Mouse (Mus musculus) megakaryocyte progenitor cell, adult 5-6 weeks (primary cell): ENCODE data around the gene Ptcd1. TPM values are rescaled to one million over a fixed set of nuclear protein-coding genes. Genes with fewer than 3 reads are reported as not detected.
"Not testable (repeated sequence)": the region's sequence is repeated elsewhere in the genome, so short reads cannot be mapped to it uniquely, and the experiment has no call there.

Experiments
- ATAC-seq: replicated peaks from 2 replicates; pipeline ENCODE4 v1.8.0; 2016; ENCODE audit warnings: mild to moderate bottlenecking, moderate TSS enrichment, inconsistent platforms; ENCODE audit not compliant: poor library complexity
- total RNA-seq, 2 experiments: library from RNA; stranded (forward) in 1 of 2; stranded (reverse) in 1 of 2; fragments of 157-497, 149-512 nt in 1 of 2; fragments of 200-1000 nt in 1 of 2; gene quantifications; 2 replicates each; pipeline versions ENCODE4 v1.2.3 to v1.2.4; 2015 to 2017

The Ptcd1 gene
- total RNA-seq (2015) (7.3 and 7.7 TPM in 2 replicates), total RNA-seq (2017) (12.0 and 14.3 TPM in 2 replicates)

DNA sequence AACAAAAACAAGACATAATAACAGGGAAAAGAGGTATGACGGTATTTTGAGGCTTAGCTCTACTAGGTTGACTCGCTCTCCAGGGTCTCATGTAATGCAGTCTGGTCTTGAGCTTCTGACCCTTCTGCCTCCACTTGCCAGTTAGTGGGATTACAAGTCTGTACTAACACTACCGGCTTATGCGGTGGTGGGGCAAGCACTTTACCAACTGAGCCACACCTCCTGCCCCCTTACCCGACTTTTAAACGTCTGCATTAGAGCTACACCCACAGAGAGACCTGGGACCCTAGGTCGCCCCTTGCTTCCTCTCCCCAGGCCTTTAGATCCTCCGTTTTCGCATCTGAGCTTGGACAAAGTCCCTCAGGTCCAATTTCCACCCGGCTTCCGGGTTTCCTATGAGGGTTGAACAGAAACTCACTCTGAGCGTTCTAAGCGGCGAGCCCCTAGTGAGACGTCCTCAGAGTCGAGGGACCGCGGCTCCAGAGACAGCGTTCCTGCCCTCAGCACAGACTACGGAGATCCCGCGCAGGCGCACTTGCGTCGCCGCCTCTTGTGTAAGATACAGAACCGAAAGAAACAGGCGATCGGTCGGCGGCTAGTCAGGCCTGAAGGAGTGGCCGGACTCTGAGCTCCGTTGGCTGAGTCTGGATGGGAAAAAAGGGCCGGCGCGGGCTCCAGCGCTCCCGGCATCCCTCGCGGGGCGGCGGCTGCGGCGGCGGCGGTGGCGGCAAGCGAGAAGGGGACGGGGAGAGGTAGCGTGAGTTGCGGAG lies at the start of gene Ptcd1, which contains the start of gene Cpsf4:
TSS of gene Ptcd1 (minus strand) at position 573 of the 770 bp plus-strand sequence.
TSS of gene Cpsf4 (plus strand) at position 678 of the 770 bp plus-strand sequence.
- peak; percentile 93 for ATAC-seq

DNA sequence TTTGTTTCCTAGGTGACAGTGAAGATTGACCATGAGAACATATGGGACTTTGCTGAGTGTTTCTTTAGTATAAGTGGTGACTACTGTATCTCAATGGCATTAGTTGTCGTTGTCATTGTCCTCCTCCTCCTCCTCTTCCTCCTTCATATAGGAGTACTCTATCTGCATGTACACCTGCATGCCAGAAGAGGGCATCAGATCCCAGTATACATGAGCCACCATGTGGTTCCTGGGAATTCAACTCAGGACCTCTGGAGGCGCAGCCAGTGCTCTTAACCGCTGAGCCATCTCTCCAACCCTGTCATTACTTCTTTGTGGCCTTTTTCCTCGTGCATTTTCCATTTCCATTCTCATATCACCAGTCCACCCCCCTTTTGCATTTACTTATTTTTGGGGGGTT lies 47.8 kb upstream of the Ptcd1 start:
- ATAC-seq: peak; percentile 79

DNA sequence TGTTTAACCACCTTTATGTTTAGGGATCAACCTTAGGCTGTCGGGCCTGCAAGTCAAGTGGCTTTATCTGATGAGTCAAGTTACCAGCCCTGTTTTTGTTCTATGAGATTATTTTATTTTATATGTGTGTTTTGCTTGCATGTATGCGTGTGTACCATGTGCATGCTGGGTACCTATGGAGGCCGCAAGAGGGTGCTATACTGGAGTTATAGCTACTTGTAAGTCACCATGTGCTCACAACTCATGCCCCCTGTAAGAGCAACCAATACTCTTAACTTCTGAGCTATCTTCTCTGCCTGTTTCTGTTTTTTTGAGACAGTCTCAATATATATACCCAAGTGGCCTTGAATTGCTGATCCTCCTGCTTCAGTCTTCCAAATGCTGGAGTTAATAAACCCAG lies 46.6 kb upstream of the Ptcd1 start:
- ATAC-seq: 0 out of 2 replicates have a peak, but pooled peaks have one; percentile 20

DNA sequence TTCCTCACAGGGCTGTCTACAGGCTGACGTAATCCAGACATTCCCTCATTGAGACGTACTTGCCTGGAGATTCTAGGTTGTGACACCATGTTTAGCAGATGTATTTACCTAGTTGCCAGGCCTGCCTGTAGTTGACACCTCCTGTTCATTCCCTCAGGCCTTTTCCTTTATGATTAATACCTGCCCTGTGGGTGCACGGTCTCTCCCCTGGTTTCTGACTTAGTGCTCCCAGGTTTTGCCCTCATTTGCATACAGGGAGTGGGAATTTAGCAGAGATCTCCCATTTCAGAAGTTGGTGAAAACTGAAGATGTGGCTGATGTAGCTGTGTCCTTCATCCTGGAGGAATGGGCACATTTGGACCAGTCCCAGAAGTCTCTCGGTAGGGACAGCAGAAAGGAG lies 45.3 kb upstream of the Ptcd1 start:
- ATAC-seq: no peak

DNA sequence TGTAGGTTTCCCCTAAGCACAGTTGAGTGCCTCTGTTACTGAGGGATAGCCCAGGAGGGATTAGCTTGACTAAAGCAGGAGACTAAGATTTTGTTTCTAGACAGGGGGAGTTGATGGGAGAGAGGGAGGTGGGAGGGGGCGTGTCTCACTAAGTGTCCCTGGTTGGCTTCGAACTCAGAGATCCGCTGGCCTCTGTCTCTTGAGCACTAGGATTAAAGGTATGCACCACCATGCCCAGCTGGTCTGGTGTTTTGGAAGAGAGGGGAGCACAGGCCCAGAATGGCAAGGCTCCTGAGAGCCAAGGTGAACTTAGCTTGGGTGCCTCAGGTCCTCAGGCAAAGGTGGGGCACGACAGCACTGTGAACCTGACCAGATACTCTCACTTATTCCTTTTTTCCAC lies 44.4 kb upstream of the Ptcd1 start:
- ATAC-seq: no peak

DNA sequence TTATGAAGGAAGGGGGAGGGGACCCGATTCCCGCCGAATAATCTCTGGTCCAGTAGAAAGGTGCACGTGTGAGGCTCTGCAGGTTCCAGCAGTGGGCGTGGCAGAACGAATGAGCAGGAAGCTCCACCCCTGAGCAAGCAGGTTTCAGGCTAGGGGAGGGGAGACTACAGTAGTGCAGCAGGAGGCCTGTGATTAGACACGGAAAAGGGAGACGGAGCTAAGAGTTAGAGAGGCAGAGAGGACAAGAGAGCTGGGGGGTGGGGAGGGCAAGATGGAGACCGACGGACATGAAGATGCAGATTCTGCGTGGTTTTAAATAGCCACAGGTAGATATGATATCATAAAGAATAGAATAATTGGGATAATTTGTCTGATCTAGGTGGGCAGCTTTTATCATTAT lies 41.5 kb upstream of the Ptcd1 start:
- ATAC-seq: not testable (repeated sequence)

DNA sequence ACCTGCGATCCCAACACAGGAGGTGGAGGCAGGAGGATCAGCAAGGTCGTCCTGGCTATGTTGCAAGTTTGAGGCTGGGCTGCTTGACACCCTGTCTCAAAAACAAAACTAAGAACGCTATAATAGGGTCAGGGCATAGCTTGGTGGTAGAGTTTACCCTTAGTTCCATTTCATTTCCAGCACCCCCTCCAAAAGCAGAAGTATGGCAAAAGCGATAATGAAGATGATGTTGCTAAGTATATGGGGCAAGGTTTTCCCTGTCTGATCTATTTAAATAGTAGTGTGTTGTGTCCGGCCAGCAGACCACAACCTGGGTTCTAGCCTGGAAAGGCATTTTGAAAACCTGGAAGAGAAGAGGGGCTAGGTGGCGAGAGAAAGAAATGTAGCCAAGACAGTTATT lies 41.0 kb upstream of the Ptcd1 start:
- ATAC-seq: no peak

DNA sequence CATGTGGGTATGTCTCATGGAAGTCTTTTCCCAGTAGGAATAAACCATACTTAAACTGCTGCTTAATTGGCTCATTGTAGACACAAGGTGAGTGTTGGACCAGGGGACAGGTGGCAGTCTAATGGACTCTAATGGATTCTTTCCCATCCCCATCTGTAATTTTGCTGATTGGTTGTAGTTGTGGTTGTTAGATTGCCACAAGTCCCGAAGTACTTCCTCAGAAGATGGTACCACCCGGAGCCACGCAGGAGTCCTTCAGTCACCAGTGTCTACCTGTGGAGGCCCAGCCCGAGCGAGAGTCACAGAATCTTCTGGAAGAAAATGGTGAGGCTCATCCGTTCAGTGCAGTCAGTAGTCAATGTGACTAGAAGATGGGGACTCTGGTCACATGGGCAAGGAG lies 40.5 kb upstream of the Ptcd1 start:
- no peak for ATAC-seq

DNA sequence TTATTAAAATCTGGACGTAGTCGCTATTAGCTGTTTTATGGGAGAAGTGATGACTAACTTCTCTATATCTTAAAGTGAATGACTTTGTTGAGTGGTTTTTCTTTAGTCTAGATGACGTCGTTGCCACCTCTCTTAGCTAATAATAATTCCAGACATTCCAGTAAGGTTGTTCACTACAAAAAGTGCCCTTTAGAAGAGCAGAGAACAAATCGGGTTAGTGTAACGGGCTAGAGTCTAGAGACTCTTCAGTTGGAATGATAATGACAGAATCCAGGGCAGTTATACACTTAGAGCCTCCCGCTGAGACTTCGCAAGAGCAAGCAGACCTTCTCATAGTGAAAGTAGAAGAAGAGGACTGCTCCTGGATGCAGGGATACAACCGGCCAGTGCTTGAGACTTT lies 38.1 kb upstream of the Ptcd1 start:
- no peak for ATAC-seq

DNA sequence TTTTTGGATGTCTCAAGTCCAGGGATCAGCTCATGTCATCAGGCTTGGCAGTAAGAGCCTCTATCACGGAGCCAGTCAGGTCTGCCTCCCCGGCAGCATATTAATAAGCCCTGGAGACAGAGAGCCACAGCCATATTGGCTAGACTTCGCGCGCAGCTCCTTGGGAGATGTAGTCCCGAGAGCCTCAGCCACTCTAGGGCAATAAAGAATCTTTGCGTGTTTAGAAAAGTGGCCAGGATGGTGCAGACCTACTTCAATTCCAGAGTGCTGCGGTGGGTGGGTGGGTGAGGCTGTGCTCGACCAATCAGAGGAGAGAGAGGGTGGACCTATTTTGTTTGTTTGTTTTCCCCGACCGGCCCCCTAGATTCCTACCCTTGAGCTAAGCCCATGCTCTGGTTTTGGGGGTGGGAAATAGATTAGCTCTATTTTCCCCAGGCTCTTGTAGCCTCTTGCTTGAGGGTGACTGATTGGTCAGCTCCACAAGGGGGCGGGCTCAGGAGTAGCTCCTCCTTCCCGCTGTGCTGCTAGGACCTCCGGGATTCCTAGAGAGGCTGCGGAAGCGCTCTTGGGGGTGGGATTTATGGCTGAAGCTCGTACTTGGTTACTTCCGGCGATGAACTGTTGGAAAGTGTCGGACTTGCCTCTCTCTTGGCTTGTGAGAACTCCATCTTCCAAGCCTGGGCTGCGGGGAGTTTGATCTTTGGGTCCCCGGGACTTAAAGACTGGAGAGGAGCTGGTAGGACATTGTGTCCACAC lies 37.2 kb upstream of the Ptcd1 start, which contains the start of gene Zkscan5:
TSS of gene Zkscan5 (plus strand) at position 627 of the 756 bp plus-strand sequence.
- ATAC-seq: peak; percentile 77

DNA sequence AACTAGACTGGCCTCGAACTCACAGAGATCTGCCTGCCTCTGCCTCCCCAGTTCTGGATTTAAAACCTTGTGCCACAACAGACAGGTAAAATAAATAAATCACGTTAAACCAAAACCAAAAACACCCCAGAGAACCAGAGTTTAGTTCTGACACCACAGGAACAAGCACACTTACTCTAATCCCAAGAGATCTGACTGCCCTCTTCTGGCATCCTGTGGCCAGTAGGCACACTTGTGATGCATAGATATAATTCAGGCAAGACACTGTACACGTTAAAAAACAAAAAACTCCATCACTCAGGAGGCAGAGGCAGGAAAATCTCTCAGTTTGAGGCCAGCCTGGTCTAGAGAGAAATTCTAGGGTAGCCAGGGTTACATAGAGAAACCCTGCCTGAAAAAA lies 35.5 kb upstream of the Ptcd1 start:
- ATAC-seq: no peak

DNA sequence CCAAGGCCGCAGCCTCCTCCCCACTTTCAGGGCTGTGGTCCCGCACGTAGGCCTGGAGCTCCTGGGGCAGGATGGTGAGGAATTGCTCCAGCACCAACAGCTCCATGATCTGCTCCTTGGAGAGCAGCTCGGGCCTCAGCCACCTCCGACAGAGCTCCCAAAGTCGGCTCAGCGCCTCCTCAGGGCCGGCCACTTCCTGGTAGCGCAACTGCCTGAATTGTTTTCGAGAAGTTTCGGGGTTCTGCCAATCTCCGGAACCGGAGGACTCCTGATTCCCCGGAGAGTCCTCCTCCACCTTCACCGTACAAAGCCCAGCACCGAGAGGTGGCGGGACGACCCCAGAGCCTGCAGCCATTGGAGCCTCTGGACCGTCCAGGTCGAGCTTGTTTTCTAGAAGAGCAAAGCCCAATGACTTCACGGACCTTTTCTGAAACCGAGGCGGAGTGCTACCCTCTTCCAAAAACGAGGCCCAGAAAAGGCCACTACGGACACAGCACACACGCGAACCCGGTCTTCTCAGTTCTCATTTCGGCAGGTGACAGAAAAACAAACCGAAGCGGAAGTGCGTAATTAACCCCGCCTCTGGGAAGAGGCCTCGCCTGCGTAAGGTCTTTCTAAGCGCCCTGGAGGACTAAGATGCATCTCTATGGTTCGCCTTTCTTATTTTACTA lies 34.5 kb upstream of the Ptcd1 start, which contains the start of gene Zkscan14:
TSS of gene Zkscan14 (minus strand) at position 548 of the 671 bp plus-strand sequence.
- peak; percentile 61 for ATAC-seq

DNA sequence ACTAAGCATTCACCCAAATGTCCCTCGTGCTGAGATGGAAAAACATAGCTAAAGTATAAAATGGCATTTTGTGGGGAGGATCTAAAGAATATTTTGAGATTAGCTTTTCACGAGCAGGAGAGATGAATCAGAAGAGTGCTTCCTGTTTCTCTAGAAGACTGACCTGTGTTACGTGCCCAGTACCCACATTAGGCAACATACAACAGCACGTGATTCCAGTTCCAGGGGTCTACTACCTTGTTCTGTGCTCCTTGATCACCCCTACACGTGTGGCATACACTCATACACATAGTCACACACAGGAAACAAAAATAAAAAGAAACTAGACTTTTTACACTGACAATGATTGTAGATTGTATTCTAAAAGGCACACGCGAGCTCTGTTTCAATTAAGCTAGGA lies 33.5 kb upstream of the Ptcd1 start:
- ATAC-seq: no peak

DNA sequence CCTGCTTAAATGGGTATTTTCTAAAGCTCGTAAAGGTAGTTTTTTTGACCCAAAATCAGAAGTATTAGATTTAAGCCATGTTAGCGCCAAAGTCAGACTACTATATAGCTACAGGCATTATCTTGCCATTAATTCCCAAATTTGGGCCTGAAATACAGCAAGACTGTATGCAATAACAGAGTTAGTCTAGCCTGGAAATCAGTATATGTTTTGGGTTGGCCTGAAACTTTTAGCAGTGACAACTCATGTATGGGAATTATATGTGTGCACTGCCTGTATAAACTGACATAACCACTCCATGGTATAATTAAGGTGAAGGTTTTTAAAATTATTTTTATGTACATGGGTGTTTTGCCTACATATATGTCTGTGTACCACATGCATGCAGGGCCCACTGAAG lies 25.1 kb upstream of the Ptcd1 start, which contains the start of gene Atp5j2:
TSS of gene Atp5j2 (minus strand) at position 101 of the 400 bp plus-strand sequence.
- no peak for ATAC-seq

DNA sequence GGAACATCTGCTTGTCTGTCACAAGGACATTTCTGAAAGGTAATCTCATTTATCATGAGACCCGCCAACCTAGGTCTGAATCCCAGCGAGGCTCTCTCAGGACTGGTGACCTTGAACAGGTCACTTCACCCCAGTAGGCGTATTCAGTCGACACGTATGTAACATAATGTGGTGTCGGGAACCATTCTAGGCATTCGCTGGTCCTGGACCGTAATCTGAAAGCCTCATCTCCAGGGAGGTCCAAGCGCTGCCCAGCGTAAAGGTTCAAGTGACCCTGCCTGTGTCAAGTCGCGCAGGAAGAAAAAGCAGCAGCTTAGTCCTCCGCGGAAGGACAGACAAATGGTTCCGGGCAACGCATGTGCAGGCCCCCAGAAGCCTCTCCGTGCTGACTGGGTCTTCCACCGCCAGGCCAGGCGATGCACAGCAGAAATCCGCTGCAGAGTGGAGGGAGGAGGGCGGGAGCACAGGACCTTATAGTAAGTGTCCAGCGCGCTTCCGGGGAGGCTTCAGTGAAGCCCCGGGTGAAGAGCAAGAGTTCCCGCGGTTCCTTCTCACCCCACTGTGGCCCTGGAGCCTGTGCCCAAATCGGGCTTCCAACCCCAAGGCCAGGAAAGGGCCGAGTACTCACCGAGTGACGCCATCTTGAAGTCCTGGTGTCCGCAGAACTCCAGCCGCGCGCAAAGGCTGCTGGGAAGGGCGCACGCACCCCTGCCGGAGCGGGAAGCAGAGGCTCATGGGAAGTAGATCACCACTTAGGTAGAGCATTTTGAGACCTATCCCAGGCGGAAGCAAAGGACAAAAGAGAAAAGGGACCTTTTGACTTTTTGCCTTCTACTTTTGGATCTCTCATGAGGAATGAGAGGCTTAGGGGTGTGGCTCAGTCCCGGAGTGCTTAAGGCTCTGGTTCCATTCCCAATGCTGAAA lies 24.2 kb upstream of the Ptcd1 start:
- peak; percentile 95 for ATAC-seq

DNA sequence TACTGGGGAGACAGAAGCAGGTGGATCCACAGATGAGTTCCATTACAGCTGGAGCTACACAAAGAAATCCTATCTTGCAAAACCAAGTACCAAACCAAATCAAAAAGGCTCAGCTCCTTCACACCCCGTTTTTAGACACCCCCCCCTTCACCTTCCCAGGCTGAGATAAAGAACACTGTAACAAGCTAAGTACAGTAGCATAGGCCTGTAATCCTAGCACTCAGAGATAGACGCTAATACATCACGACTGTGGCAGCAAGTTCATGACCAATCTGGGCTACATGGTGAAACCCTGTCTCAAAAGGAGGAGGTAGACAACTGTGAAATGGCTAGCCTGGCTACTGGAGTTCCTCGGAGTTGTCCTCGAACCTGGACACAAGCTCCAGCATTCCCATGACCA lies 23.5 kb upstream of the Ptcd1 start:
- peak; percentile 33 for ATAC-seq

DNA sequence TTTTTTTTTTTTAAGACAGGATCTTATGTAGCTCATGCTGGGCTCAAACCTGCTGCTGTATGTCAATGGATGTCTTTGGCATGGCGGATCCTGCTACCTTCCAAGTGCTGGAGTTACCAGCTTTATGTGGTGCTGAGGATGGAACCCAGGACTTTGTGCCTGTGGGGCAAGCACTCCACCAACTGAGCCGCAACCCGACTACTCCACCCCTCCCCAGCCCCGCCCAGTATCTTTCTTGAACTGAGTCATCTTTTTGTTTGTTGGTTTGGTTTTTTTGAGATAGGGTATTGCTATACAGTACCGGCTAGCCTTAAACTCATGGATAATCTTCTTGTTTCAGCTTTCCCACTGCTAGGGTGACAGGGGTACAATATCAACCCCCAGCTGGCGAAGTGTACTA lies 22.5 kb upstream of the Ptcd1 start:
- no peak for ATAC-seq

DNA sequence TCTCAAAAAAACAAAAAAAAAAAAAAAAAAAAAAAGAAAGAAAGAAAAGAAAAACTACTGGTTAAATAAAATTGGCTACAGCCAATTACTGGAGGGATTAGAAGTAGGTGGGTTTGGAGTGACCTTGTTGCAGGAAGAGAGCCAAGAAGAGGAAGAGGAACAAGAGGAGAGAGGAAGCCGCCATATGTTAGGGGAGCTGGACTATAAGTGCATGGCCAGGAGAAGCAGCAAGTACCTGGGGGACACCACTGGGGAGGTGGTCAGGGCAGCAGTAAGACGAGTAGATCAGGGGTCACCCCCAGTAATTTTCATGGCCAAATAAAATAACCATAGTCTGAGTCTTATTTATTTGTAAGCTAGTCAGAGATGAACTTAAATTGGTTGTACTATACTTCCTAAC lies 18.3 kb upstream of the Ptcd1 start:
- ATAC-seq: peak; percentile 35; the same call in 1 of the 2 replicates

DNA sequence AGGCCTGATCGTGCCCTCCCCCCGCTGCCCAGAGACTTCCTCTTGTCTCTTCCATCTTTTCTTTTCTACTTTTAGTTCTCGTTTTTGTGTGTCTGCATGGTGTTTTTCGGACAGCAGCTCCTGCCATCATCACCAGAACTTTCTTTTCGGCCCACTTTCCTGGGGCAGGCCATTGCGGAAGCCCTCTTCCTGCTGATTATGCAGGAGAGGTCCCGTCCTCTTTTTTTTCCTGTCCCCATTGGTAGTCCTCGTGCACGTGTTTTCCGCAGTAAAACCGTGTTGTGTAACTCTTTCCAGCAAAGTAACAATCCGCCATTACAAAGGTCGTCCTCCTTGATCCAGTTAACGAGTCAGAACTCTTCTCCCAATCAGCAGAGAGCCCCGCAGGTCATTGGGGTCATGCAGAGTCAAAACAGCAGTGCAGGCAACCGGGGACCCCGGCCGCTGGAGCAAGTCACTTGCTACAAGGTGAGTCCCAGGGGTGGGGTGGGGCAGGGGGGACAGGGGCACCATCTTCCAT lies 11.6 kb upstream of the Ptcd1 start:
- ATAC-seq: 0 out of 2 replicates have a peak, but pooled peaks have one; percentile 14

DNA sequence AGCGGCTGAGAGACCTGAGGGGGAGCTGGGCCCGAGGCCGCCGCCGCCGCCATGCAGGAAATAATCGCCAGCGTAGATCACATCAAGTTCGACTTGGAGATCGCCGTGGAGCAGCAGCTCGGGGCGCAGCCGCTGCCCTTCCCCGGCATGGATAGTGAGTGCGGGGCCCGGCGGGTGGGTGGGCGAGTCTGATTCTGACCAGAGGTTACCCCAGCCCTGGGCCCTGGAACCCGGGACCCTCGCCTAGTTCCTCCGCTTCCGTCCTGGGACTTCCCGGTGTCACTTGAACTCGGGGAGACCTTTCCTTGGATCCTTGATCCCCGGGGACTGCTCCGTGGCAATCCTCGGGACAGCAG lies 376 bp upstream of the Ptcd1 start:
- no peak for ATAC-seq
